Mouse (Mus musculus): Measurements from ENCODE around the gene Bace1. TPM values are rescaled to one million over a fixed set of nuclear protein-coding genes. Genes with fewer than 3 reads are reported as not detected.
A peak's percentile ranks its signal among the peaks of the same experiment; 100 is the strongest.

Bace1 gene
- polyA plus RNA-seq, 1 experiment from 2014 or later, result 20.0 TPM

DNA sequence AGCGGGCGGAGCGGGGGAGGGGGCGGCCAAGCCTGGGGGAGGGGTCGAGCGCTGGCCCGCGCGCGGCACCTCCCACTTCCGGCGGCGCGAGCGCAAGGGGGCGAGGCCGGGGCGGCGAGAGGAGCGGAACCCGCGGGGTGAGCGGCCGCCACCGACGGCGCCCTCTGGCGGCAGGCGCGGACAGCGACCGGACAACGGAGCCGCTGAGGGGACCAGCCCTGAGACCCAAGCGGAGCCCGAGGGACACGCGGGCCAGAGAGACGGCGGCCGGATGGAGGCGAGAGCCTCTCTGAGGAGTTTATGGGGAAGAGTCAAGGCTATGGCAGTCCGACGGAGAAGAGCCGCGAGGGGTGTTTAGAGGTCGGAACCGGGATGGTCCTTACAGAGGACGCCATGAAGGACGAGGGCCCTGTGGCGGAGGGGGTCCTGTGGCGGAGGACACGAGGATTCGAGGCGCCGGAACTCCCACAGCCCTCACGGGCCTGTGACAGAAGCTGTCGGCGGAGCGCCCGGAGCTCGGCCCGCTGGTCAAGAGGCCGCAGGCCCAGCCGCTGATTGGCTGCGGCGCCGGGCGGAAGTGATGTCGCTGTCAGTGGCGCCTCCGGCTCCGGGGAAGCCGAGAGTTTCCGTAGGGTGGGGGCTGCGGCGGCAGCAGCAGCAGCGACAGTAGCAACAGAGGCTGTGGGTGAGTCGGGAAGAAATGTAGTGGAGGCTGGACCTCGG lies 68.1 kb downstream of the Bace1 start, which contains the start of the genes Pcsk7 and Rnf214:
Gene Pcsk7, plus strand, starts transcription at position 143 of the 723 bp plus-strand sequence.
Gene Rnf214, minus strand, starts transcription at position 557 of the 723 bp plus-strand sequence.
- H3K4me2 ChIP-seq (ENCODE audit: low read depth, low read length), result peak within 1 kb of the TSS; percentile 61
- peak within 1 kb of the TSS; percentile 97 for H3K27ac ChIP-seq (ENCODE audit: low read length)
- peak; percentile 90 for ATAC-seq (replicated peaks; ENCODE audit: extremely low read depth, insufficient read depth, low FRiP score)
- H3K4me1 ChIP-seq (ENCODE audit: control insufficient read depth, insufficient read depth, low read length), result peaks cover 17% of the 10 kb centered on the region
- peak within 1 kb of the TSS; percentile 96 for H3K4me3 ChIP-seq (ENCODE audit: low read length)
- H3K9ac ChIP-seq (ENCODE audit: low read length), result peak within 1 kb of the TSS; percentile 89
- H3K36me3 ChIP-seq (ENCODE audit: control insufficient read depth, insufficient read depth), result peaks cover 30% of the 10 kb centered on the region
- H3K9me3 ChIP-seq (replicated peaks; ENCODE audit: control insufficient read depth, low read length), result no peaks in the 10 kb centered on the region
- under 1% methylated on average over 76 of the region's 80 CpGs for WGBS
- no peaks in the 10 kb centered on the region for H3K27me3 ChIP-seq (ENCODE audit: control insufficient read depth, insufficient read depth, low read length)

DNA sequence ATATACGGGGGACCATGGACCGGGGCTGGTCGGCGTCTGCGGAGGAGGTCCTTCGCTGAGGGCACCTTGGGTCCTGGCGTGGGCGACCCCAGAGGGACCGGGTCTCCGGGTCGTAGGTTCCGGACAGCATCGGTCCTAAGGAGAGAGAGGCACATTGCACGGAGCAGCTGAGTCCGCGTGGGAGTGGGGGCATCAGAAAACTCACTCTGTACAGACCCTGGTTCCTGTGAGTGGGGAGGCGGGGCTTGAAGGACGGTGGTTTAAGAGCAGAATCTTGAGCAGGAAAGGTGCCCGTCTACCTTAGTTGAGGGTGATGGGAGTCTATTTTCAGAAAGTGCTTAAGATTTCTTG lies 68.7 kb downstream of the Bace1 start:
- Histone ChIP-seq H3K9me3 (replicated peaks; ENCODE audit: control insufficient read depth, low read length) (no peaks in the 10 kb centered on the region), H3K36me3 (ENCODE audit: control insufficient read depth, insufficient read depth) (peaks cover 27% of the 10 kb centered on the region), H3K4me1 (ENCODE audit: control insufficient read depth, insufficient read depth, low read length) (peaks cover 17% of the 10 kb centered on the region), H3K9ac (ENCODE audit: low read length) (peak overlapping the region; percentile 89), H3K27me3 (ENCODE audit: control insufficient read depth, insufficient read depth, low read length) (no peaks in the 10 kb centered on the region), H3K4me3 (ENCODE audit: low read length) (peak overlapping the region; percentile 96), H3K27ac (ENCODE audit: low read length) (peak overlapping the region; percentile 97), H3K4me2 (ENCODE audit: low read depth, low read length) (peak overlapping the region; percentile 61)
- 0% methylated on average over 19 of the region's 19 CpGs for WGBS
- ATAC-seq (replicated peaks; ENCODE audit: extremely low read depth, insufficient read depth, low FRiP score), result peak; percentile 4; the same call in 1 of the 2 replicates

DNA sequence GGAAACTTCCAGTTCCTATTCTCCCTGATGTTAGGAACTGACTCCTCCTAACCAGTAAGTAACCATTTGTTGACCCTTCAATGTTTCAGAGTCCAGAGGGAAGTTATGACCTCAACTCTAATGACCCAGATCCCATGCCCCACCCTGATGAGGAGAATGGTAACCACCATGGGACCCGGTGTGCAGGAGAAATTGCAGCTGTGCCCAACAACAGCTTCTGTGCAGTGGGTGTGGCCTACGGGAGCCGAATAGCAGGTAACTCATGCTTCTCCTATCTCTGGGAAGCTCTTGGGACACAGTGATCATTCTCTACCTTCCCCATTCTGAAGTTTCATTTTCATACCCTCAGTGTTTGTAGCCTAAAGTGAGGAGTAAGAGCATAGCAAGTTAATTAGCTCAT lies 72.6 kb downstream of the Bace1 start:
- 79% methylated on average over 3 of the region's 3 CpGs for WGBS
- Histone ChIP-seq H3K9ac (ENCODE audit: low read length) (no peak overlapping the region), H3K27me3 (ENCODE audit: control insufficient read depth, insufficient read depth, low read length) (no peaks in the 10 kb centered on the region), H3K36me3 (ENCODE audit: control insufficient read depth, insufficient read depth) (peaks cover 54% of the 10 kb centered on the region), H3K9me3 (replicated peaks; ENCODE audit: control insufficient read depth, low read length) (no peaks in the 10 kb centered on the region), H3K4me1 (ENCODE audit: control insufficient read depth, insufficient read depth, low read length) (peaks cover 8% of the 10 kb centered on the region), H3K4me2 (ENCODE audit: low read depth, low read length) (no peak overlapping the region), H3K4me3 (ENCODE audit: low read length) (no peak overlapping the region), H3K27ac (ENCODE audit: low read length) (no peak overlapping the region)
- no peak for ATAC-seq (replicated peaks; ENCODE audit: extremely low read depth, insufficient read depth, low FRiP score)

DNA sequence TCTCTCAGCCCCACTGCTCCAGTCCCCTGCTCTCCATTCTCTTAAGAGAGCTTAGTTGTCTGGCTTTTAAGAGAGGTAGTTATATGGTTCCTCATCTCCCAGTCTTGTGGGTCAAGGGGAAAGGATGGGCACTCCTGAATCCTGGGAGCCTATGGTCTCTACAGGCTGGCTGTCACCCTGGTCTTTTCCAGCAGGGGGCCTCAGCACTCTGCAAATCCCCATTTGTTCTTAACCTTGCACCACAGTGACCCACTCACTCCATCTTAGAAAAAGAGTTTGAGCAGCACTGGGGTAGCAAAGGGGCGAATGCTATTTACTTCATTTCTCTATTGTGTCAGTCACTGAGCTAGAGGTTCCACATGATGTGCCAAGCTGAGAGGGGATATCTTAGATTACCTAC lies 73.3 kb downstream of the Bace1 start:
- Histone ChIP-seq H3K9ac (ENCODE audit: low read length) (no peak overlapping the region), H3K27me3 (ENCODE audit: control insufficient read depth, insufficient read depth, low read length) (no peaks in the 10 kb centered on the region), H3K4me2 (ENCODE audit: low read depth, low read length) (no peak overlapping the region), H3K27ac (ENCODE audit: low read length) (no peak overlapping the region), H3K36me3 (ENCODE audit: control insufficient read depth, insufficient read depth) (peaks cover 56% of the 10 kb centered on the region), H3K9me3 (replicated peaks; ENCODE audit: control insufficient read depth, low read length) (no peaks in the 10 kb centered on the region), H3K4me3 (ENCODE audit: low read length) (no peak overlapping the region), H3K4me1 (ENCODE audit: control insufficient read depth, insufficient read depth, low read length) (peaks cover 8% of the 10 kb centered on the region)
- 56% methylated on average over 1 of the region's 1 CpGs for WGBS
- ATAC-seq (replicated peaks; ENCODE audit: extremely low read depth, insufficient read depth, low FRiP score), result no peak

Other genes starting within 250 kb of the Bace1 start
- gene Cep164, start 9.9 kb upstream of the Bace1 start, polyA plus RNA-seq (2015; fragmentation: Nextera tagmentation; extraction: Ambion mirVana), result 14.3 and 14.7 TPM in 2 replicates
- gene Pcsk7, start 67.9 kb downstream of the Bace1 start, polyA plus RNA-seq (2015; fragmentation: Nextera tagmentation; extraction: Ambion mirVana), result 18.7 and 19.9 TPM in 2 replicates
- 38.0 and 42.3 TPM in 2 replicates for gene Rnf214, start 68.3 kb downstream of the Bace1 start, polyA plus RNA-seq (2015; fragmentation: Nextera tagmentation; extraction: Ambion mirVana)
- 77.9 and 86.2 TPM in 2 replicates for gene Tagln, start 97.5 kb downstream of the Bace1 start, polyA plus RNA-seq (2015; fragmentation: Nextera tagmentation; extraction: Ambion mirVana)
- 36.9 and 38.3 TPM in 2 replicates for gene Sidt2, start 116.7 kb downstream of the Bace1 start, polyA plus RNA-seq (2015; fragmentation: Nextera tagmentation; extraction: Ambion mirVana)
- 110 and 131 TPM in 2 replicates for gene Pafah1b2, start 174.1 kb downstream of the Bace1 start, polyA plus RNA-seq (2015; fragmentation: Nextera tagmentation; extraction: Ambion mirVana)
- gene Sik3, start 174.2 kb downstream of the Bace1 start, polyA plus RNA-seq (2015; fragmentation: Nextera tagmentation; extraction: Ambion mirVana), result 5.1 and 6.7 TPM in 2 replicates